Mouse (Mus musculus): ENCODE results near the gene Nup160. TPM values are rescaled to one million over a fixed set of nuclear protein-coding genes. Genes with fewer than 3 reads are reported as not detected.

Gene Nup160
- total RNA-seq, 2 experiments from 2014 or later = 17.6 to 20.2 TPM

DNA sequence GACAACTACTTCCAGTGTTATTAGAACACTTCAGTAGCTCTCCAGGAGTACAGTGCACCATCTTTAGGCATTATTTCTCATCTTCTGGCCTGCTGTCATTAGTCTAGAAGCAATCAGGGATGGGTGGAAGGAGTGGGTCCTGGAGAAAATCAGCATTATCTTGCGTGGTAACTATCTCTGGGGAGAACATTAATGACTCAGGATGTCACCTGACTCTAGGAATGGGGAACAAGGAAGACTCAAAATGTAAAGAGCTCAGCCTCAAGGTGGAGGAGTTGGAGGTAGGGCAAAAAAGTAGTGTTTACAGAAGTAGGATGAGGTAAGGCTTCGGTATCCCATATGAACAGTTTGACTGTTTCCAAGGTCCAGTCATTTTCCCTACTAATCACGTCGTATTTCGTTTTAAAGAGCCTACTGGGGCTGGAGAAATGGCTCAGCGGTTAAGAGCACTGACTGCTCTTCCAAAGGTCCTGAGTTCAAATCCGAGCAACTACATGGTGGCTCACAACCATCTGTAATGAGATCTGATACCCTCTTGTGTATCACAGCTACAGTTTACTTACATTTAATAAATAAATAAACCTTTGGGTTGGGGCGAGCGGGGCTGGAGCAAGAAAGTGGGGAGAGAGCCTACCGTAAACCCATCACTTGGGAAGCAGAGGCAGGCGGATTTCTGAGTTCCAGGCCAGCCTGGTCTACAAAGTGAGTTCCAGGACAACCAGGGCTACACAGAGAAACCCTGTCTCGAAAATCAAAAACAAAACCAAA, 67.5 kb downstream of the Nup160 start:
- DNase-seq (ENCODE audit: low spot score in 2 of 2) = peak in 1 of 2 experiments; percentile 29

DNA sequence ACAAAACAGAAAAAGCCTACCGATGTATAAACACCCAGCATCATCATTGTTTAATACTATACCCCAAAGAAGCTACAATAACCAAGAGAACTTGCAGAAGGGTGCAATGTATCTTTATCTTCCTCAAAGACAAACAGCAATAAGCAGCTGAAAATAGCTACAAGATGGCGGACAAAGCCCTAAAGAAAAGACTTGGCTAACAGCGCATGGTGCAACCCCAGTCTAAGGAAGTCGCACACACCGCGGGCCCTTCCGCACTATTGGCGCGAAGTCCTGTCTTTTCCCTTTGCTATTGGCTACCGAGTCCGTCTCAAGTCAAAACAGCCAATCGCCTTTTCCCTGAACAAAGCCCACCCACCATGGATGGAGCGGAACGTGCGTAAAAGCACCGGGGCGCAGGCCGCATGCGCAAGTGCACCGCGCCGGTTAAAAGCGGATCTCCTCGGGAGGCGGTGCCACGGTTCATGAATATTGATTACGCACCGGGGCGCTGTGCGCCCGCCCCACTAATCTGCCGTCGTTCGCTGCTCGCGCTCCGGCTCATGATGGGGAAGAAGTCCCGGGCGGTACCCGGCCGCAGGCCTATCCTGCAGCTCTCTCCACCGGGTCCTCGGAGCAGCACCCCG, 68.2 kb downstream of the Nup160 start, which contains the start of gene Fnbp4:
TSS of gene Fnbp4 (plus strand) at position 318 of the 626 bp plus-strand sequence.
- peak; percentile 95 to 97 for DNase-seq (ENCODE audit: low spot score in 2 of 2)

DNA sequence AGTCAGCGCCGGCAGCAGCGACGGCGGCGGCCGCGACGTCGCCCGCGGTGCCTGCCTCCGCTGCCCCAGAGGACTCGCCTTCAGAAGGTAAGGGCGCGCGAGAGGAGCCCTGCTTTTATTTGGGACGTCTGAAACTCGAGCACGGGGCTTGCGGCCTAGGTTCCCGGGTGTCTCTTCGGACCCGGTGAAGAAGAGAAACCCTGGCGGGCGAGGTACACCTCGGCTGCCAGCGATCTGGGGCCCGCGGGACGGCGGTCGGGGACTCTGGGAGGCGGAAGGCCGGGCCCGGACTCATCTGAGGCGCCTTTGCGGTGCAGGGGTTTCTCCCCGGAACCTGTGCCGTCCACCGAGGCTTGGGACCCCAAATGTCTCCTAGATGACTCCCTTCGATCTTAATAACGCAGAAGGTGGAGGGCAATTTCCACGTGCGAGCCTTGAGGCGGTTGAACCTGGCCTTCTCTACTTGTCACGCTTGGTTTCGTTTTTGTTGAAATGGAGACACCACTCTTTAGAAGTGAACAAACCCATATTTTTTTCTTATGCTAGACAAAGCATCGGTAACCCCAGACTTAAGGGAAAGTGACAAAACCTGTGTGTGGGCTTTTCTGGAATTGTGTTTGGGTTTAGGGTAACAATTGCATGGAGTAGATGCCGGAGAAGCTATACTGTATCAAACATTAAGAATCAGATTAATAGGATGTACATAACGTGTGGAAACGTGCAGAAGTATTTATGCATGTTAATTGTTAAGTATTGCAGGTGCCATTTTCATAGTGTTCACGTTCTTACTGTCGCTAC, 68.9 kb downstream of the Nup160 start:
- no peak for DNase-seq (ENCODE audit: low spot score in 2 of 2)

DNA sequence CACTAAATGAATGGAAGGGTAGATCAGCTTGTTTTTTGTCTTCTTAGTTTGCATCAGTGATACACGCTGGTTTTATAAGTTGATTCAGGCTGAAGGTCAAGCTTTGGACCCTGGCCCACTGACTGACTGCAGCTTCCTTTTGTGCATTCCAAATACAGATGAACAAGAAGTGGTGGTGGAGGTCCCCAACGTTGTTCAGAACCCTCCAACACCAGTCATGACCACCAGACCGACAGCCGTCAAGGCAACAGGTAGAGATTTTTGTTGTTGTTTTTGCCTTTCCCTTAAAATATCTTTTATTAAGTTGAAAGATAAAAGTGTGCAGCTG, 69.5 kb downstream of the Nup160 start:
- no peak for DNase-seq (ENCODE audit: low spot score in 2 of 2)

DNA sequence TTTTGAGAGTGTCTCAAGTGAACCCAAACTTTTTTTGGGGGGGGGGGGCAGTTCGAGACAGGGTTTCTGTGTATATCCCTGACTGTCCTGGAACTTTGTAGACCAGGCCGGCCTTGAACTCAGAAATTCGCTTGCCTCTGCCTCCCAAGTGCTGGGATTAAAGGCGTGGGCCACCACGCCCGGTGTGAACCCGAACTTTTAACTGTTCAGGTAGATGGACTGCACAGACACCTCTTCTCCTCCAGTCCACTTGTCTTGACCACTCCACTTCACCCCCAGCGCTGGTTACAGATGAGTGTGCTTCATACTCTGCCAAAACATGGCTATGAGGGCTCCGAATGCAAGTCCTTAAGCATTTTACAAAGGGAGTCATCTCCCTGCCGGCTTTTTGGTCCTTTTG, 70.1 kb downstream of the Nup160 start:
- DNase-seq (ENCODE audit: low spot score in 2 of 2) = no peak

DNA sequence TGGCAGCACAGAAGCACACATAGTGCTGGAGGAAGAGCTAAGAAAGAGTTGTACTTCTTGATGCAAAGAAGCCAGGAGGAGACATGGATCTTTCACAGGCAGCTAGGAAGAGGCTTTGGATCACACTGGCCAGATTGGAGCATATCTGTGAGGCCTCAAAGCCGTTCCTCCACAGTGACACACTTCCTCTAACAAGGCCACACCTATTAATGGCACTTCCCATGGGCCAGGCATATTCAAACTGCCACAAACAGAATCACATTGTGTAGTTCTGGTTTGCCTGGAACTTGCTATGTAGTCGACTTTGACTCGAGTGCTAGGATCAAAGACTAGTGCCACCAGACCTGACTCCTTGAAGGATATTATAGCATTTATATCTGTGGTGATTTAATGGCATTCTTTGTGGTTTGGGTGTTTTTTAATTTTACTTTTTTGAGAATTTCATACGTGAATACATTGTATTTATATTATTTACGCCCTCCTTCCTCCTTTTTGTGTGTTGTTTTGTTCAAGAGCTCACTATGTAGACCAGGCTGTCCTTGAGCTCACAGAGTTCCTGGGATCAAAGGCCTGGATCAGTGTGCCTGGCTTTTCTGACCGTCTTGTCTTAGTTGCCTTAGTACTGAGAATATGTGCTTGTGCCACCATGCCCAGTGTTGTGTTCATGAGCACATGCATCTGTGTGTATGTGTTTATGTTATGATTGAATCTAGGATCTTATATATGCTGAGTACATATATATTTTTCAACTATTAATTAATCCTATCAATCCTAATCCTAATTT, 72.9 kb downstream of the Nup160 start:
- DNase-seq (ENCODE audit: low spot score in 2 of 2) = no peak

DNA sequence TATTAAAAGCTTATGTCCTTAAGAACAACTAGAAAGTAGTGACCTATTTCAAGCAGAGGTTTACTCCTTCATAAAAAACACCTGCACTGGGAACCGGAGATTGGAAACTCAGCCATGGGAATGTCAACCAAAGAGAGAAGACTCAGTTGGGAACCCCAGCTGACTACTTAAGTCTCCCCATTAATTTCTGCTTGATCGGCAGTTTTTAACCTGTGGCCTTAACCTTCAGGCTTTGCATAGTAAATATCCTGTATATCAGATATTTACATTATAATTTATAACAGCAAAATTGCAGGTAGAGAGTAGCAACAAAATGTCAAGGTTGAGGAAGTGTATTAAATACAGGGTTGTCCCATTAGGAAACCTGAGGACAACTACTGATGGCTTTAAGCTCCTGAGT, 76.5 kb downstream of the Nup160 start:
- DNase-seq (ENCODE audit: low spot score in 2 of 2) = no peak

DNA sequence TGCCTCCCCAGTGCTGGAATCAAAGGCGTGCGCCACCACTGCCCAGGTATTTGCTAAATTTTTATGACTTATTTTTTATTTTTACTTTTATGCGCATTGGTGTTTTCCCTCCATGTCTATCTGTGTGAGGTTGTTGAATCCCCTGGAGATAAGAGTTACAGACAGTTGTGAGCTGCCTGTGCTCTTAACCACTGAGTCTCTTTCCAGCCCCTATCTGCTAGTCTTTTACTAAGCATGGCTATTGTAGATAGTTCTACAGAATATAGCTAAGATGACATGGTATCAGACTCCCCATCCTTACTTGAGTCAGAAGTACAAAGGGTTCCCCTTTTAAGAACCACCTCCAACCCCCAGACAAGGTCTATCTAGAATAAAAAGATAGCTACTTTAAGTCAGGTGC, 77.2 kb downstream of the Nup160 start:
- no peak for DNase-seq (ENCODE audit: low spot score in 2 of 2)

DNA sequence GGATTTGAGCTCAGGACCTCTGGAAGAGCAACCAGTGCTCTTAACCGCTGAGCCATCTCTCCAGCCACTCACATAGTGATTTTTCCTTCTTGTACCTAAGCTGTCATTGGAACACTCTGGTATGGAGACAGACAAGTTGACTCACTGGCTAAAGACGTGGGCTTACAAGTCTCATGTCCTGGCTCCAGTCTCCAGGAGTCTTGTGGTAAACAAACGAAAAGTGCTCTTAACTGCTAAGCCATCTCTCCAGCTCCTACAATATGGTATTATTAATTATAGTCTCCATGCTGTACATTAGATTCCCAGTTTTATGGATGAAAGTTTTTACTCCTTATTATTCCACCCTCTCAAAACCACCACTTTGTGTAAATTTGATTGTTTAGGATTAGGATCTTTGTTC, 88.1 kb downstream of the Nup160 start:
- DNase-seq (ENCODE audit: low spot score in 2 of 2) = no peak

DNA sequence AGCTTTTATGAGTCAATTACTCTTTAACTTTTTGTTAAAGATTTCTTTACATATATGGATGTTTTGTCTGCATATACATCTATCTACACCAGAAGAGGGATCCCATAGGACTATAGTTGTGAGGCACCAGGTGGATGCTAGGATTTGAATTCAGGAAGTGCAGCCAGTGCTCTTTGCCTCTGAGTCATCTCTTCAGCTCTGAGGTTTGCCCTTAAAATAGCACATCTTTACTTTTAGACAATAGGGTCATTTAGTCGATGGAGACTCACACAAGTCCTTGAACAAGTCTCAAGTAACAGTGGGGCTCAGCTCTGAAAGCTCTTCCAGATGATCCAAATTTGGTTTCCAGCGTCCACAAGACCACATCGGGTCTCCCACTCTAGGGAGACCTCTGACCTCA, 104.3 kb downstream of the Nup160 start:
- no peak for DNase-seq (ENCODE audit: low spot score in 2 of 2)

DNA sequence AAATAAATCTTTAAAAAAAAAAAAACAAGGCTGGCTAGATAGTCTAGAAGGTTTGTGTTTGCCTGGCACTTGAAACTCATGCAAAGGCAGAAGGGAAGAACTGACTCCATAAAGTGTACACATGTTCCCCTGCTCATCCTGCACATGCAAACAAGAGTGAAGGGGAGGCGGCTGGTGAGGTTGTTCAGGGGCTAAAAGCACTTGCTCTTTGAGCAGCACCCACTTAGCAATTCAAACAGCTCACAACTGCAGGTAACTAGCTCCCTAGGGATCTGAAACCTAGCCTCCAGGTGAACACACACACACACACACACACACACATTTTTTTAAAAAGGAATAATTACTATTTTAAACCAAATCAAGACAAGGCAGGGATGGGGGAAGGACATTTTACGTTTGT, 104.9 kb downstream of the Nup160 start:
- DNase-seq (ENCODE audit: low spot score in 2 of 2) = no peak

DNA sequence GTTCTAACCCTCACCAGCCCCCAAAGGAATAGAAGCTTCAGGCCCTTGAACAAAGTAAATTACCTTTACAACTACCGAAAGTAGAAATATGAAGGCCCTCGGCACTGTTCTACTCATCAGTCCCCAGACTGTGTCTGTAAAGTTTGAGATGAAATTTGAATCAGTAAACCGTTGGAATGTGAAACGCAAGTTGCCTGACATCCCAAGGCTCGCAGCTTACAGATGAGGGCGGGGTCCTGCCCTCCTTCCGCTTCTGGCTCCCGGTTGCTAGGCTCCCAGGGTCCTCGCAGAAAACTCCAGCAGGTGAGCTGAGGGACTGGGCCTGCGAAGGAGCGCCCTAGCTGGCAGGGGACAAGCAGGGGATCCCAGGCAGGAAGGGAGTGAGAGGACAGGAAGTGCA, 105.4 kb downstream of the Nup160 start, which contains the start of gene Agbl2:
TSS of gene Agbl2 (plus strand) at position 270 of the 400 bp plus-strand sequence.
- peak in 1 of 2 experiments; percentile 8 for DNase-seq (ENCODE audit: low spot score in 2 of 2)

DNA sequence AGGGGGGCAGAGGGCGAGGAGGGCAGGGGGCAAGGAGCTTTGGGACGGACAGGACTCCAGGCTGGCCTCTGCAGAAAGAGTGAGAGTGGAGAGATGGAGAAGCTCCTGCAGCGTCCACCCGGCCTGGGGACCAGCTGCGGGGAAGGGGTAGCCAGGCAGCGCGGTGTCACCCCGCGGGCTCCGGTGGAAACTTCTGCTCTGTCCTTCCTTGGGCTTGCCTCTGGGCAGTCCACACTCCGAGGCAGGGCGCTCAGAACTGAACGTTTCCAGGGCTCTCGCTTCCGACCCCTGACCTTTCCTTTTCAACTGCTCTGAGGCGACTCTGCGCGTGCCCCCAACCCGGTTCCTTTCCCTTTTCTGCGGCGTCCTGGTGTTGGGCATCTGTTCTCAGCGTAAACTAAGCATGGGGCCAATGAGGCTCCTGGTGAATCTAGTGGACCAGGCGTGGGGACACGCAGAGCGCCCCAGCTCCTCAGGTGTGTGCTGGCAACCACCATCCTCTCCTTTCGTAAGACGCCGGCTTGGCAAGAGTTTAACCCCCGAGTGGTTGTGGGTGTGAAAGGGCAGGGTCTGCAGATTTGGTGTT, 106.0 kb downstream of the Nup160 start:
- DNase-seq (ENCODE audit: low spot score in 2 of 2) = peak; percentile 19 to 22

Other genes starting within 250 kb of the Nup160 start
- 10 to 100 TPM; 67.7 to 73.0 TPM for gene Ptprj, start 96.6 kb upstream of the Nup160 start, total RNA-seq (2021)
- 10 to 100 TPM; 72.0 to 87.7 TPM for gene Fnbp4, start 68.2 kb downstream of the Nup160 start, total RNA-seq (2021)
- 1 to 10 TPM in 1 of 2 experiments, under 1 TPM in 1; 0.45 to 1.0 TPM for gene Agbl2, start 105.5 kb downstream of the Nup160 start, total RNA-seq (2021)
- 100 to 1,000 TPM; 141 to 156 TPM for gene Mtch2, start 169.9 kb downstream of the Nup160 start, total RNA-seq (2021)
- 100 to 1,000 TPM; 157 to 186 TPM for gene C1qtnf4, start 208.6 kb downstream of the Nup160 start, total RNA-seq (2021)
- 10 to 100 TPM; 30.9 to 34.9 TPM for gene Kbtbd4, start 227.5 kb downstream of the Nup160 start, total RNA-seq (2021)
- 100 to 1,000 TPM; 224 to 227 TPM for gene Ndufs3, start 227.6 kb downstream of the Nup160 start, total RNA-seq (2021)